Mouse (Mus musculus): Measurements from ENCODE around the gene Churc1. TPM values are rescaled to one million over a fixed set of nuclear protein-coding genes. Genes with fewer than 3 reads are reported as not detected.
A peak's percentile ranks its signal among the peaks of the same experiment; 100 is the strongest.
"Not testable (repeated sequence)": the region's sequence is repeated elsewhere in the genome, so short reads cannot be mapped to it uniquely, and the experiment has no call there.

Gene Churc1
- polyA plus RNA-seq, 1 experiment from 2014 or later = 144 TPM

DNA sequence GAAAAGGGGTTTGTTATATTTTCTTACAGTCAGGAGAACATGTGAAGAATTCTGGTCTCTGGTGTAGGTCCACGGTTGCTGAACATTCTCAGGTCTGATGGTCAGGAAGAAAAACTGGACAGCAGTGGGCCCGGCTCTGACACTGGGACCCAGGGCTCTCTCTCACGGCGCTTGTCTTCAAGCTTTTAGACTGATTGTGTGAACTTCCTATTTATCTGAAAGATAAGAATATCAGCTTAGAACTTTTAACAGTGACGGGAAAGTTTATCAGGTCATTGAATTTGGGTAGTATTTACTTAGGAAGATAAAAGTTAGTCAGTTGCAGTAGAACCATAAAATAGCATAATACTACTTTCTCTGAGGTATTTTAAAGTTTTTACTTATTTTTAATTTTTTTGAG, 11.6 kb downstream of the Churc1 start:
- Histone ChIP-seq H3K4me3 (no peak overlapping the region), H3K4me2 (no peak overlapping the region), H3K36me3 (peaks cover 10% of the 10 kb centered on the region), H3K27me3 (no peaks in the 10 kb centered on the region), H3K27ac (no peak overlapping the region), H3K9ac (no peak overlapping the region), H3K4me1 (replicated peaks) (0 out of 2 replicates have a peak, but pooled peaks cover 5% of the 10 kb centered on the region), H3K9me3 (no peaks in the 10 kb centered on the region)
- WGBS = 93% methylated on average over 5 of the region's 5 CpGs
- ATAC-seq (ENCODE audit: low FRiP score) = no peak

DNA sequence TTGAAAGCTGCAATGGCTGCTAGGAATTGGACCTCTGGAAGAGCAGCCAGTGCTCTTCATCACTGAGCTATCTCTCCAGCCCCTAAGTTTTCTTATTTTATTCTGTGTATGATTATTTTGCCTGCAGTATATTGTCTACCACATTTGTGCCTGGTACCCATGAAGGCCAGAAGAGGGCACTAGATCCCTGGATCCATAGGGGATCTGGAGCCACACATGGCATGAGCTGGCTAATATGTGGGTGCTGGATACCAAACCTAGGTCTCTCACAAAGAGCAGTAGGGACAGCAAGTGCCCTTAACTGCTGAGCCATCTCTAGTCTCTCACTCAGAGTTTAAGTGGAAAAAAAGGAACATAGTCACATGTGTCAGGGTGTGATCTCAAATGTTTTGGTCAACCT, 12.5 kb downstream of the Churc1 start:
- Histone ChIP-seq H3K4me1 (replicated peaks) (0 out of 2 replicates have a peak, but pooled peaks cover 9% of the 10 kb centered on the region), H3K4me2 (no peak overlapping the region), H3K36me3 (peaks cover 10% of the 10 kb centered on the region), H3K9ac (no peak overlapping the region), H3K27me3 (no peaks in the 10 kb centered on the region), H3K9me3 (no peaks in the 10 kb centered on the region), H3K27ac (no peak overlapping the region), H3K4me3 (no peak overlapping the region)
- no peak for ATAC-seq (ENCODE audit: low FRiP score)

GRCm38 (mm10) chr12:76778305-76779083, 13.2 kb downstream of the Churc1 start:
- H3K9ac ChIP-seq = no peak overlapping the region
- 87% methylated on average over 10 of the region's 10 CpGs for WGBS

DNA sequence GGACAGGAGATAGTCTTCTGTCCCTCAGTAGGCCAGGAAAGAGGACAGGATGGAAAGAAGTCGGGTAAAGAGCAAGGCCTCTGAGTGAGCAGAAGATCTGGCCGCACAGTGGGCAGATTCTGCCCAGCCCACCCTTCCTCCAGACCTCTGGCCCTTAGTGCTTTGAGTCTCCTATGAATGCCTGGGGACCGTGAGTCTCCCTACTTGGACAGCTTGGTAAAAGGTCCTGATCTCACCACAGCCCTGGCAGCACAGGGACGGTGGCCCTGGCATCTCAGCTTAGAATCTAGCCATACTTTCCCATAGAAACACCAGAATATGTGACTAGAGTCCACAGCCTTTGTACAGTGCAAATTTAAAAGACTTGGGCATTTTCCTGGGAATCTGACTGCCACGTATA, 14.6 kb downstream of the Churc1 start:
- peaks cover 10% of the 10 kb centered on the region for H3K36me3 ChIP-seq
- no peak overlapping the region for H3K4me2 ChIP-seq
- ATAC-seq (ENCODE audit: low FRiP score) = no peak
- H3K9me3 ChIP-seq = no peaks in the 10 kb centered on the region
- no peak overlapping the region for H3K27ac ChIP-seq
- WGBS = 77% methylated on average over 5 of the region's 5 CpGs
- no peak overlapping the region for H3K9ac ChIP-seq
- H3K4me3 ChIP-seq = no peak overlapping the region
- 0 out of 2 replicates have a peak, but pooled peaks cover 9% of the 10 kb centered on the region for H3K4me1 ChIP-seq (replicated peaks)
- no peaks in the 10 kb centered on the region for H3K27me3 ChIP-seq

More at GRCm38 (mm10) chr12:76778305-76779083, 13.2 kb downstream of the Churc1 start:
- H3K9me3 ChIP-seq = no peaks in the 10 kb centered on the region
- peaks cover 10% of the 10 kb centered on the region for H3K36me3 ChIP-seq
- H3K4me2 ChIP-seq = no peak overlapping the region
- H3K27ac ChIP-seq = no peak overlapping the region
- no peak overlapping the region for H3K4me3 ChIP-seq
- no peaks in the 10 kb centered on the region for H3K27me3 ChIP-seq
- 0 out of 2 replicates have a peak, but pooled peaks cover 9% of the 10 kb centered on the region for H3K4me1 ChIP-seq (replicated peaks)
- no peak for ATAC-seq (ENCODE audit: low FRiP score)

DNA sequence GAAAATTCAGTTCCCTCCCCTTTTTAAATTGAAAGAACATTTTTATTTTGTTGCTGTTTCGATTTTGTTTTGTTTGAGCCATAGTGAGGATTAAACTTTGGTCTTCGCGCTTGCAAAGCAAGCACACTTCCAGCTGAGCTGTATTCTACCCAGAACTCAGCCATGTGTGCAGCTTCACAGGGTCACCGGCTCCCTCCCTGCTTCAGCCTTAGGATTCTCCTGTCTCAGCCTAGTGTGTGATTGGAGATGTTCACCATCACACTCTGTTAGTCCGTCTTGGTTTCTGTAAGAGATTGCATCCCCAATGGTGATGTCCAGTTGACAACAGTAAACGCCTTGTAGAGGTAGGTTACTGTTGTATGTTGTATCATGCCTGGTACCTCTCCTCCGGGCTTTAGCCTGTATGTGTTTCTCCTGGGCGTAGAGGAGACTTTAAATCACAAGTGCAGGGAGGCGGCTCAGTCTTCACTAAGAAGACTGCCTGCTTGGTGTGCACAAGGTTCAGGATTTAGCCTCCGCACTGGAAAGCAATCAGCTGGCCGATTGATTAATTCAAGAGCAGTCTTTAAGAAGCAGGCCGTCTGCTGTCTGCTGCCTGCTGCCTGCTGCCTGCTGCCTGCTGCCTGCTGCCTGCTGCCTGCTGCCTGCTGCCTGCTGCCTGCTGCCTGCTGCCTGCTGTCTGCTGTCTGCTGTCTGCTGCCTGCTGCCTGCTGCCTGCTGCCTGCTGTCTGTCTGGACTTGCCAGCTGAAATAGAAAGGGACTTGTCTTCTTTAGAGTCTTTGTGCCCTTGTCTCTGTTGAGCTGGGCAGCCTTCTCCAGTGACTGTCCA, 15.5 kb downstream of the Churc1 start:
- 0 out of 2 replicates have a peak overlapping the region, but pooled peaks have one; percentile 14 for H3K27ac ChIP-seq
- no peaks in the 10 kb centered on the region for H3K27me3 ChIP-seq
- no peaks in the 10 kb centered on the region for H3K9me3 ChIP-seq
- no peak overlapping the region for H3K4me3 ChIP-seq
- H3K9ac ChIP-seq = no peak overlapping the region
- 65% methylated on average over 12 of the region's 12 CpGs for whole genome bisulfite sequencing
- peaks cover 10% of the 10 kb centered on the region for H3K36me3 ChIP-seq
- ATAC-seq (ENCODE audit: low FRiP score) = no peak
- 0 out of 2 replicates have a peak, but pooled peaks cover 9% of the 10 kb centered on the region for H3K4me1 ChIP-seq (replicated peaks)
- no peak overlapping the region for H3K4me2 ChIP-seq

- Histone ChIP-seq H3K4me2 (no peak overlapping the region), H3K9ac (no peak overlapping the region), H3K9me3 (no peaks in the 10 kb centered on the region), H3K27me3 (no peaks in the 10 kb centered on the region), H3K4me1 (replicated peaks) (0 out of 2 replicates have a peak, but pooled peaks cover 9% of the 10 kb centered on the region), H3K36me3 (peaks cover 2% of the 10 kb centered on the region; the same call in 1 of the 2 replicates), H3K27ac (no peak overlapping the region), H3K4me3 (no peak overlapping the region)
- WGBS = 70% methylated on average over 10 of the region's 10 CpGs
- no peak for ATAC-seq (ENCODE audit: low FRiP score)
Measured at GRCm38 (mm10) chr12:76784056-76784619, 18.8 kb downstream of the Churc1 start.

DNA sequence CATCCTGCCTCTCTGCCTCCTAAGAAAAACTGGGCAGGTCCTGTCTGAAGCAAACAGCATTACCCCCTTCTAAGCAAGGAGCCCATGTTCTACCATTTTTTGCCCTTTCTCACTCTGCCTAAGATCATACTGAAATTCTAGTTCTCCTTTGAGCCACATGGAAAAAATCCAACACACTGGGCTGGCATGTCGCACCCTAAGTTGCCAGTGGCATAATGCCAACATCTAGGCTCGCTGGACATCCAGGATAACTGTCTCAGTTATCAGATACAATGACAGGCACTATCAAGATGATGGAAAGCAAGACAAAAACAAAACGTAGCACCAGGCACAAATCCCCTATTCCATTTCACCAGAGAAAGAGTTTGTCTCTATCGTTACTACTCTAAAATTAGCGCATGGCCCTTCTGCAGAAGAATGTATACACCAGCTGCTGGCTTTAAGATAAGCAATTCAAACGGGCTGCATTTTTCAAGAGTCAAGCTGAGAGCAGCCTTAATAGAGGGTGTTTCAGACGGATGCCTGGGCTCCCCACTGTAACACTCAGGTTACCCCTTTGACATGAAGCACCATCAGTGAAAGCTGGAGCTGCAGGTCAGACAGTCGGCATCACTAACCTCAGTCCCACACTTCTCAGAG, 25.2 kb downstream of the Churc1 start:
- 62% methylated on average over 8 of the region's 8 CpGs for WGBS
- Histone ChIP-seq H3K27me3 (no peaks in the 10 kb centered on the region), H3K9ac (no peak overlapping the region), H3K4me1 (replicated peaks) (no peaks in the 10 kb centered on the region), H3K27ac (no peak overlapping the region), H3K9me3 (no peaks in the 10 kb centered on the region), H3K4me2 (no peak overlapping the region), H3K4me3 (no peak overlapping the region), H3K36me3 (no peaks in the 10 kb centered on the region)
- ATAC-seq (ENCODE audit: low FRiP score) = no peak

DNA sequence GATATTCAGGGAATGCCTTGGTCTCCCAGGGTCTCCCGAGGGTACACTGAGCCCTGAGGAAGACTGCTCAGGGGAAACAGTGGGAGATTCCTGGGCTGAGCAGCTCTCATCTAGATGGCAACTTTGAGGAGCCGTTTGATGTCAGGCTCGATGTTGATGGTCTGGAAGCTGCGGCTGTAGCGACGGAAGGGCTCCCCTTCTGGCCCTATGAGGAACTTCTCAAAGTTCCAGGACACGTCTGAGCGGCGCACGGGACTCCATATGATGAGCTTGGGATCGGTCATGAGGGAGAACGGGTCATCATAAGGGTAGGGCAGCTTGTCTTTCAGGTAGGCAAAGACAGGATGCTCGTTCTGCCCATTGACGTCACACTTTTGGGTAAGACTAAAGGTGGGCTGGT, 27.2 kb downstream of the Churc1 start:
- H3K9ac ChIP-seq; ATAC-seq (ENCODE audit: low FRiP score); H3K27ac ChIP-seq; H3K4me2 ChIP-seq; H3K4me3 ChIP-seq; H3K36me3 ChIP-seq; H3K27me3 ChIP-seq; H3K9me3 ChIP-seq; H3K4me1 ChIP-seq (replicated peaks): not testable (repeated sequence)
- WGBS = 57% methylated on average over 14 of the region's 14 CpGs

DNA sequence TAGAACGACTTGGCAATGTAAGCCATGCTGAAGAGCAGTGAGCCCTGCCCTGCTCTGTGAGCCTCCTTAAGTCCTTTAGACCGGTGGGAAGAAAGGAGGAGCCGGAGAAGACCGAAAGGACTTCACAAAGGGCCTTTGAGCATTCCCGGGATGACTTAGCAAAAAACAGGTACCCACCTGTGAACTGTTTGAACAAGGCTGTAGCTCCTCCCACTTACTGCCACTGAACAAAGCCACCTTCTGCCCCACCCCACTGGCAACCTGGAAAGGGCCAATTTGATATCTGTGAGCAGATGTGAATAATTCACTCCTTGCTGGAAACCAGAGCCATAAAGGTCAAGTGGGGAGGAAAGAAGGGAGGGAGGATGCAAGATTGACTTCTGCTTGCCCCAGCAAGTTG, 30.0 kb downstream of the Churc1 start, which contains the start of gene Gpx2:
Gene Gpx2, minus strand, starts transcription at position 205 of the 400 bp plus-strand sequence.
- ATAC-seq (ENCODE audit: low FRiP score) = no peak
- no peak within 1 kb of the TSS for H3K4me2 ChIP-seq
- H3K27me3 ChIP-seq = no peaks in the 10 kb centered on the region
- peaks cover 10% of the 10 kb centered on the region; the same call in 1 of the 2 replicates for H3K36me3 ChIP-seq
- 75% methylated on average over 5 of the region's 5 CpGs for WGBS
- H3K9ac ChIP-seq = no peak within 1 kb of the TSS
- no peaks in the 10 kb centered on the region for H3K4me1 ChIP-seq (replicated peaks)
- no peak within 1 kb of the TSS for H3K27ac ChIP-seq
- H3K9me3 ChIP-seq = no peaks in the 10 kb centered on the region
- no peak within 1 kb of the TSS for H3K4me3 ChIP-seq

DNA sequence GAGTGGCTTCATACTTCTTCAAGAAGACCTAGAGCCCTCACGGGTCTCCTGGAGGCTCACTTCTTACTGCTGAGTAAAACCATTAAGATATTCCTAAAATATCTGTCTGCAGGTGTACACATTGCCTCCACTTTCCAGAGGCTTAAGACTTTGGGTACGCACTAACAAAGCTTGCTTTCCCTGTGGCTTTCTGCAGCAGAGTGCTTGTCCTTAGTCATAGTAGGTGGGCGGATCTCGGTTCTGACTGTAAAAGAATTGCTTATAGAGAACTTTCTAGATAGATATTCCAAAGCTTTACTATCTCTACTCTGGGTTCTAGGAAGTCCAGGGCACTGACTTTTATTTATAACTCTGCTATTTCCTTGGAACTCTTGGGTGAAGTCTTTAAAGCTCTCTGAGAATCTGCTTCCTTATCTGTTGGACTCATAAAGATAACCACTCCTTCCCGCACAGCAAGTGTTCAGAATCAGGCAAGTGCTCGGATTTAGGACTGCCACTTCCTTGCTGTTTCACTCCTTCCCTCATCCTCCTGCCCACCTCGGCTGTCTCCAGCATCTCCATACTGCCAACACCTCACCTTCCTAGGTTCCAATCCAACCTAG, 31.7 kb downstream of the Churc1 start:
- ATAC-seq (ENCODE audit: low FRiP score) = no peak
- 93% methylated on average over 7 of the region's 7 CpGs for WGBS
- Histone ChIP-seq H3K9ac (no peak overlapping the region), H3K27me3 (no peaks in the 10 kb centered on the region), H3K36me3 (peaks cover 11% of the 10 kb centered on the region; the same call in 1 of the 2 replicates), H3K9me3 (no peaks in the 10 kb centered on the region), H3K4me1 (replicated peaks) (no peaks in the 10 kb centered on the region), H3K4me3 (no peak overlapping the region), H3K4me2 (no peak overlapping the region), H3K27ac (no peak overlapping the region)

DNA sequence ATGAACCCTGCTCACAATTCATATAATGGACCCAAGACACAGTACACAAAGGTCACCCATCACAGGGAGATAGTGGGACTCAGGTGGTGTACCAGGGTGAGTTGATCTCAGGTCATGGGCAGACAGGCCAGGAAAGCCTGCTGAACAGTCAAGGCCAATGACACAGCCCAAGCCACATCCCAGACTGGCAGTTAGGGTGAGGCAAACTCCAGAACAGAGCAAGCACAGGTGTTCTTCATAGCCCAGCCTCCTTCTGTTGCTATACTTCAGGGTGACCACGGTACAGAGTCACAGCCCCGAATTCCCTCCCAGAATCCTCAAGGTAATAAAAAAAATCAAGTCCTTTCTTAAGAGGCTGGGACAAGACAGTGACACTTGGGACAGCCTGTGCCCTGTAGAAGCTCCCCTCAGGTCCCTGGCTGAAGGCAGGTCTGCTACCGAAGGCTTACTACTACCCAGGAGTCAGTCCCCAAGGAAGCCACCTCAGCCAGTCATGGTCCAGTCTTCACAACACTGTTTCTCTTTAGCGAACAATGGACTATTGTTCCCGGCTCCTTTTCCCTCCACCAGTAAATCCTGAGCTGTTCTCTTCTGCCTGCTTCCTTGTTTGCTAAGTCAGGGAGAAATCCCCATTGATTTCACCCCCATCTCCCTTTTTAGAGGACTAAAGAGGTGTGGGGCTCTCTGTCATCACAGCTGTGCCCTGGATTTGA, 32.8 kb downstream of the Churc1 start:
- Histone ChIP-seq H3K27ac (no peak overlapping the region), H3K4me3 (no peak overlapping the region), H3K36me3 (peaks cover 18% of the 10 kb centered on the region), H3K27me3 (no peaks in the 10 kb centered on the region), H3K9ac (no peak overlapping the region), H3K9me3 (no peaks in the 10 kb centered on the region), H3K4me1 (replicated peaks) (no peaks in the 10 kb centered on the region), H3K4me2 (no peak overlapping the region)
- no peak for ATAC-seq (ENCODE audit: low FRiP score)
- 64% methylated on average over 5 of the region's 5 CpGs for WGBS
